8 mouse cellular contexts compared by ENCODE assay signal in genomic region chr6:122764446-122765297, GRCm38 (mm10). TPM values are rescaled to one million over a fixed set of nuclear protein-coding genes. Genes with fewer than 3 reads are reported as not detected.
DNase-seq lines count a peak whose midpoint lies in the region; ATAC-seq and TF ChIP-seq lines count a peak whose summit lies in the region.

No protein-coding gene starts in this region.

- H3K4me3 ChIP-seq in forebrain, embryonic 10.5 days: peak overlapping the region; percentile 56
- peak overlapping the region; percentile 46 for H3K4me3 ChIP-seq in hindbrain, embryonic 12.5 days
- H3K4me3 ChIP-seq in myocyte: no peak overlapping the region

- peak overlapping the region; percentile 88 for H3K27ac ChIP-seq in forebrain, embryonic 10.5 days
- peak overlapping the region; percentile 90 for H3K27ac ChIP-seq in hindbrain, embryonic 12.5 days

- peak; percentile 91 for ATAC-seq in hindbrain, embryonic 12.5 days (ENCODE audit: low FRiP score)

- TF ChIP-seq POLR2A in myocyte (IDR thresholded peaks at IDR 0.05; ENCODE audit: insufficient read length, low read depth): no peak

- H3K9ac ChIP-seq in hindbrain, embryonic 12.5 days: peak overlapping the region; percentile 61

- H3K9me3 ChIP-seq in forebrain, embryonic 10.5 days: no peaks in the 10 kb centered on the region
- H3K9me3 ChIP-seq in hindbrain, embryonic 12.5 days (replicated peaks): no peaks in the 10 kb centered on the region

- H3K4me1 ChIP-seq in forebrain, embryonic 10.5 days: peaks cover 71% of the 10 kb centered on the region
- peaks cover 5% of the 10 kb centered on the region; the same call in 1 of the 2 replicates for H3K4me1 ChIP-seq in hindbrain, embryonic 12.5 days

- intact Hi-C loops in left cerebral cortex, postnatal 4 days (cut with DNase I): no loop called here

- peak; percentile 25 for DNase-seq in gastrocnemius, postnatal 10 days
- DNase-seq in gastrocnemius, adult 8-10 months (ENCODE audit: low spot score in 2 of 2): no peak
- DNase-seq in brain, embryonic 18.5 days (ENCODE audit: low read depth, low spot score): peak; percentile 80
- peak; percentile 73 for DNase-seq in forebrain, embryonic 10.5 days (ENCODE audit: extremely low spot score, low spot score)
- peak; percentile 85 for DNase-seq in left cerebral cortex, postnatal 4 days
- peak; percentile 24 to 29 for DNase-seq in thymus, adult 18-20 months

- H3ac ChIP-seq in myocyte (ENCODE audit: control insufficient read depth, insufficient read length): no peak overlapping the region

- WGBS in forebrain, embryonic 10.5 days: under 1% methylated on average over 56 of the region's 56 CpGs
- WGBS in hindbrain, embryonic 12.5 days: under 1% methylated on average over 56 of the region's 56 CpGs

- H3K36me3 ChIP-seq in forebrain, embryonic 10.5 days (replicated peaks): no peaks in the 10 kb centered on the region
- H3K36me3 ChIP-seq in hindbrain, embryonic 12.5 days: no peaks in the 10 kb centered on the region
- no peaks in the 10 kb centered on the region for H3K36me3 ChIP-seq in myocyte (ENCODE audit: control insufficient read depth, insufficient read depth)

- H3K4me2 ChIP-seq in hindbrain, embryonic 12.5 days (replicated peaks): peak overlapping the region; percentile 85
- peak overlapping the region; percentile 86 for H3K4me2 ChIP-seq in myocyte (ENCODE audit: low read depth)

- no peaks in the 10 kb centered on the region for H3K79me2 ChIP-seq in myocyte (ENCODE audit: control insufficient read depth, insufficient read depth)

- peaks cover 18% of the 10 kb centered on the region for H3K27me3 ChIP-seq in forebrain, embryonic 10.5 days (ENCODE audit: poor library complexity, severe bottlenecking)
- H3K27me3 ChIP-seq in hindbrain, embryonic 12.5 days: peaks cover 14% of the 10 kb centered on the region
- no peaks in the 10 kb centered on the region for H3K27me3 ChIP-seq in myocyte (ENCODE audit: control insufficient read depth, insufficient read depth, insufficient read length)

TF ChIP-seq in myocyte, 11 proteins besides CTCF, POLR2A, EP300 and RAD21:
- TF ChIP-seq REST (IDR thresholded peaks at IDR 0.05; ENCODE audit: insufficient read depth, insufficient read length) (no peak), POLR2AphosphoS2 (IDR thresholded peaks at IDR 0.05; ENCODE audit: insufficient read length, low read depth) (no peak), SRF (IDR thresholded peaks at IDR 0.05; ENCODE audit: control insufficient read depth, insufficient read length, low read depth) (no peak), MYOG (IDR thresholded peaks at IDR 0.05; ENCODE audit: control insufficient read depth in 1 of 3, insufficient read depth in 1 of 3, insufficient read length in 2 of 3, low read depth in 2 of 3) (no peak), CEBPB (IDR thresholded peaks at IDR 0.05; ENCODE audit: insufficient read depth, poor library complexity, severe bottlenecking) (no peak), E2F4 (IDR thresholded peaks at IDR 0.05; ENCODE audit: insufficient read depth) (no peak), MYOD1 (IDR thresholded peaks at IDR 0.05; ENCODE audit: control insufficient read depth in 1 of 3, insufficient read length in 2 of 3, low read depth in 2 of 3) (peak in 1 of 3 experiments; percentile 28), TCF12 (IDR thresholded peaks at IDR 0.05; ENCODE audit: insufficient read depth, poor library complexity, severe bottlenecking) (no peak), MAX (IDR thresholded peaks at IDR 0.05; ENCODE audit: low read depth) (no peak)

RNA-seq across cellular contexts. Expression of gene Slc2a3, which starts 36.8 kb away (rescaled TPM):
- 1 to 10 TPM; 2.2 to 3.8 TPM for total RNA-seq in gastrocnemius, postnatal 10 days (2021)
- 10 to 100 TPM in 2 of 4 experiments, 1 to 10 TPM in 2; 3.6 to 12.3 (median 10.4) TPM for total RNA-seq in gastrocnemius, adult 8-10 months (2022)
- polyA plus RNA-seq in forebrain, embryonic 10.5 days (2016; fragmentation: Nextera tagmentation; extraction: Ambion mirVana): 67.3 and 70.7 TPM in 2 replicates
- 24.7 and 25.3 TPM in 2 replicates for polyA plus RNA-seq in hindbrain, embryonic 12.5 days (2016; fragmentation: Nextera tagmentation; extraction: Ambion mirVana)
- 10 to 100 TPM; 62.9 to 73.9 TPM for total RNA-seq in left cerebral cortex, postnatal 4 days (2021)
- 1.2 TPM for polyA plus RNA-seq in myocyte (2012; fragmentation: generic; extraction: Trizol)

RNA-seq across cellular contexts. Expression of gene Foxj2, which starts 55.0 kb away (rescaled TPM):
- 10 to 100 TPM; 18.4 to 22.9 TPM for total RNA-seq in gastrocnemius, postnatal 10 days (2021)
- 10 to 100 TPM; 23.3 to 27.1 (median 26.4) TPM for total RNA-seq in gastrocnemius, adult 8-10 months (2022)
- polyA plus RNA-seq in forebrain, embryonic 10.5 days (2016; fragmentation: Nextera tagmentation; extraction: Ambion mirVana): 2.2 and 2.3 TPM in 2 replicates
- 6.1 and 6.9 TPM in 2 replicates for polyA plus RNA-seq in hindbrain, embryonic 12.5 days (2016; fragmentation: Nextera tagmentation; extraction: Ambion mirVana)
- 10 to 100 TPM; 29.4 to 32.7 TPM for total RNA-seq in left cerebral cortex, postnatal 4 days (2021)
- 9.7 TPM for polyA plus RNA-seq in myocyte (2012; fragmentation: generic; extraction: Trizol)

RNA-seq across cellular contexts. Expression of gene Nanog, which starts 57.4 kb away (rescaled TPM):
- not detected for total RNA-seq in gastrocnemius, postnatal 10 days (2021)
- total RNA-seq in gastrocnemius, adult 8-10 months (2022): not detected
- 0.15 and 0.47 TPM in 2 replicates for polyA plus RNA-seq in forebrain, embryonic 10.5 days (2016; fragmentation: Nextera tagmentation; extraction: Ambion mirVana)
- polyA plus RNA-seq in hindbrain, embryonic 12.5 days (2016; fragmentation: Nextera tagmentation; extraction: Ambion mirVana): 0.14 and 0.27 TPM in 2 replicates
- total RNA-seq in left cerebral cortex, postnatal 4 days (2021): not detected
- 0.10 TPM for polyA plus RNA-seq in myocyte (2012; fragmentation: generic; extraction: Trizol)

Comparison
In these comparisons a context has a peak if more than half of its experiments do, and no peak if none do; other contexts are left out.
1. DNase-seq: peak in gastrocnemius, postnatal 10 days (single experiment), brain, embryonic 18.5 days (single experiment), forebrain, embryonic 10.5 days (single experiment), left cerebral cortex, postnatal 4 days (single experiment) and thymus, adult 18-20 months (2 of 2); none in gastrocnemius, adult 8-10 months (0 of 2).
2. RNA of gene Slc2a3, which starts 36.8 kb away (total RNA-seq): 62.9 to 73.9 TPM in left cerebral cortex, postnatal 4 days; 3.6 to 12.3 TPM in gastrocnemius, adult 8-10 months and 2.2 to 3.8 TPM in gastrocnemius, postnatal 10 days; every median in the first group is over 4 times any median in the second.